24 mouse cellular contexts compared by ENCODE assay signal in the genomic region with DNA sequence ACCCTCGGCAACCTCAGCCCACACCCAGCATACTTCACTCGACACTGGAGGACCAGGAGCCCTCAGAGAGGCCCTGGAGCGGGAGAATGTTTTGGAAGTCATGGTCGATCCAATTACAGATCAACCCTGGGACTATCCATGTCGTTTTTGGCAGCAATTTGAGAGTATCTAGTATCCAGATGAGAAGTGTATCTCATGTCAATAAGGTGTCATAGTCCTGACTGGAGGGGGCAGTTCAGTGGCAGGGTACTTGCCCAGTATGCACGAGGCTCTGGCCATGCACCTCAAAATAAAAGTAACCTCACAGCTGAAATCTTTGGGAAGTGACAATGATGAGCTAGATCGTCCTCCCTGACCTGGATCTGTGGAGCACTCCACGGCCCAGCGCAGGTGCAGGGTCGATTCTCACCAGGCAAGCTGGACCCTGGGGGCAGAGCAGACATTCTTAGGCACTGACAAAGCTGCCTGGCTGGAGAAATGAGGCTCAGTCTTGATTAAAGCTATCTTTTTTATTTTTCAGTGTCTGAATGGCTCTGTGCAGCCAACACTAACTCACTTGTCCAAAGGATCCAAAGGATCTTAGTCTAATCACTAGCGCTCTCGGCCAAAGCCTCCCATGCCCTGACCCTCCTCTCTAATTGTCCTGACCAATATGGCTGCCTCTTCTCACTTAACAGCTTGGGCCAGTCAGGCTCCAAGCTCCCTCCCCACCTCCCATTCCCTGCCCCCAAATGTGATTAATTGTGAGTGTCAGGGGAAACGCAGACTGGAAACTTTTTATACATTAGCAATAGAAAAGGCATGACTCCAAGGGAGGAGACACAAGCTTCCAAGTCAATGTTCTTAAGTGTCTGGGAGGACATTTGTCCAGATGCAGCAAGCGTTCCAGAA.
DNase-seq lines count a peak whose midpoint lies in the region; ATAC-seq lines count a peak whose summit lies in the region.
"Had no signal": no experiment of that assay in that cellular context is flagged by ENCODE, and none has a peak within 500 bp of the region (broad histone marks: within the 10 kb centered on the region; RNA-seq: fewer than 3 reads in every experiment).

No protein-coding gene starts in this region.

- no peaks in the 10 kb centered on the region for H3K9me3 ChIP-seq in kidney, embryonic 16.5 days (ENCODE audit: low read length)
- H3K9me3 ChIP-seq in embryonic facial prominence, embryonic 15.5 days (replicated peaks): no peaks in the 10 kb centered on the region
- H3K9me3 ChIP-seq: heart, embryonic 10.5 days; heart, embryonic 15.5 days; limb, embryonic 13.5 days had no signal

- H3K4me3 ChIP-seq in kidney, embryonic 16.5 days (ENCODE audit: low read length): no peak overlapping the region
- H3K4me3 ChIP-seq in embryonic facial prominence, embryonic 15.5 days (replicated peaks): no peak overlapping the region
- H3K4me3 ChIP-seq: erythroblast, embryonic 14.5 days; heart, embryonic 10.5 days; heart, embryonic 15.5 days; limb, embryonic 13.5 days had no signal

- intact Hi-C loops in gastrocnemius, postnatal 14 days (cut with DNase I; ENCODE audit: low total_unique reads): no loop called here

- H3K9ac ChIP-seq in kidney, embryonic 16.5 days (replicated peaks; ENCODE audit: low read length): no peak overlapping the region
- H3K9ac ChIP-seq in embryonic facial prominence, embryonic 15.5 days: no peak overlapping the region
- H3K9ac ChIP-seq: forebrain, postnatal 0 days; heart, embryonic 15.5 days; limb, embryonic 13.5 days had no signal

- WGBS in kidney, embryonic 16.5 days: 47% methylated on average over 14 of the region's 14 CpGs
- 52% methylated on average over 14 of the region's 14 CpGs for WGBS in embryonic facial prominence, embryonic 15.5 days

- peak; percentile 60 for ATAC-seq in kidney, embryonic 16.5 days (ENCODE audit: low FRiP score, low TSS enrichment)
- 0 out of 2 replicates have a peak, but pooled peaks have one; percentile 43 for ATAC-seq in embryonic facial prominence, embryonic 15.5 days (ENCODE audit: insufficient number of reproducible peaks, low FRiP score, low TSS enrichment, low read depth)
- ATAC-seq: forebrain, postnatal 0 days; hindbrain, embryonic 16.5 days had no signal

- no peaks in the 10 kb centered on the region for H3K27me3 ChIP-seq in kidney, embryonic 16.5 days (ENCODE audit: insufficient read depth, low read length)
- no peaks in the 10 kb centered on the region for H3K27me3 ChIP-seq in embryonic facial prominence, embryonic 15.5 days
- H3K27me3 ChIP-seq: heart, embryonic 15.5 days; limb, embryonic 13.5 days had no signal

- H3K4me1 ChIP-seq in kidney, embryonic 16.5 days (ENCODE audit: insufficient read depth, low read length): no peaks in the 10 kb centered on the region
- H3K4me1 ChIP-seq in embryonic facial prominence, embryonic 15.5 days: peaks cover 5% of the 10 kb centered on the region; the same call in 1 of the 2 replicates
- H3K4me1 ChIP-seq: limb, embryonic 13.5 days had no signal

- no peak overlapping the region for H3K27ac ChIP-seq in kidney, embryonic 16.5 days (ENCODE audit: low read length)
- no peak overlapping the region for H3K27ac ChIP-seq in embryonic facial prominence, embryonic 15.5 days (replicated peaks)
- H3K27ac ChIP-seq: heart, embryonic 10.5 days; heart, embryonic 15.5 days; limb, embryonic 13.5 days had no signal

- no peak overlapping the region for H3K4me2 ChIP-seq in kidney, embryonic 16.5 days (replicated peaks; ENCODE audit: low read depth, low read length)
- H3K4me2 ChIP-seq in embryonic facial prominence, embryonic 15.5 days (replicated peaks): no peak overlapping the region
- H3K4me2 ChIP-seq: heart, embryonic 15.5 days; limb, embryonic 13.5 days; liver, embryonic 11.5 days had no signal

- H3K36me3 ChIP-seq in kidney, embryonic 16.5 days (ENCODE audit: insufficient read depth, low read length): no peaks in the 10 kb centered on the region
- H3K36me3 ChIP-seq in embryonic facial prominence, embryonic 15.5 days: no peaks in the 10 kb centered on the region
- H3K36me3 ChIP-seq: heart, embryonic 10.5 days; heart, embryonic 15.5 days; limb, embryonic 13.5 days had no signal

- no peak for DNase-seq in kidney, postnatal 10 days
- DNase-seq in Muller cell, postnatal 12 days (ENCODE audit: inconsistent ontology term): peak; percentile 55
- DNase-seq in gastrocnemius, postnatal 14 days: peak; percentile 40
- DNase-seq in frontal cortex, postnatal 14 days (ENCODE audit: low spot score in 2 of 2): no peak
- no peak for DNase-seq in cerebellum, postnatal 4 days (ENCODE audit: low spot score in 2 of 2)
- DNase-seq: adrenal gland, adult 8-10 months; B cell, adult 2 months; cerebellum, postnatal 14 days; forebrain, postnatal 0 days; kidney, adult 8-10 months; layer of hippocampus, adult 9-11 months; lung, postnatal 10 days; midbrain, embryonic 14.5 days; right cerebral cortex, postnatal 25 days; spleen, adult 18-20 months; thymus, postnatal 4 days had no signal

Comparison
In these comparisons a context has a peak if more than half of its experiments do, and no peak if none do; other contexts are left out.
1. DNase-seq: peak in Muller cell, postnatal 12 days (single experiment) and gastrocnemius, postnatal 14 days (single experiment); none in kidney, postnatal 10 days (single experiment), frontal cortex, postnatal 14 days (0 of 2) and cerebellum, postnatal 4 days (0 of 2).